ENCODE assay signal across 10 mouse cellular contexts in genomic region chr9:22136765-22137547, GRCm38 (mm10). TPM values are rescaled to one million over a fixed set of nuclear protein-coding genes. Genes with fewer than 3 reads are reported as not detected.
A peak's percentile ranks its signal among the peaks of the same experiment; 100 is the strongest.
DNase-seq lines count a peak whose midpoint lies in the region; ATAC-seq lines count a peak whose summit lies in the region.
"Had no signal": no experiment of that assay in that cellular context is flagged by ENCODE, and none has a peak within 500 bp of the region (broad histone marks: within the 10 kb centered on the region; RNA-seq: fewer than 3 reads in every experiment).

No protein-coding gene starts in this region.

- H3K9me3 ChIP-seq in hindbrain, embryonic 16.5 days (ENCODE audit: control insufficient read depth, low read length) = no peaks in the 10 kb centered on the region
- H3K9me3 ChIP-seq in neural tube, embryonic 14.5 days (ENCODE audit: control insufficient read depth, low read length) = no peaks in the 10 kb centered on the region

- ATAC-seq in hindbrain, embryonic 16.5 days = no peak
- peak; percentile 38; the same call in 1 of the 2 replicates for ATAC-seq in neural tube, embryonic 14.5 days (ENCODE audit: low read depth)

- peak; percentile 28 for DNase-seq in kidney, postnatal 10 days
- no peak for DNase-seq in kidney, adult 11 months
- peak; percentile 56 for DNase-seq in adrenal gland, adult 8-10 months
- DNase-seq in cerebellum, postnatal 25 days = no peak
- no peak for DNase-seq in testis, postnatal 10 days (ENCODE audit: low spot score)
- no peak for DNase-seq in lung, postnatal 10 days
- DNase-seq: lung, adult 18-20 months had no signal

- H3K27me3 ChIP-seq in hindbrain, embryonic 16.5 days (replicated peaks; ENCODE audit: control insufficient read depth, insufficient read depth, low read length) = peaks cover 9% of the 10 kb centered on the region
- peaks cover 3% of the 10 kb centered on the region; the same call in 1 of the 2 replicates for H3K27me3 ChIP-seq in neural tube, embryonic 14.5 days (ENCODE audit: control insufficient read depth, insufficient read depth, low read length)

- 13% methylated on average over 22 of the region's 23 CpGs for WGBS in hindbrain, embryonic 16.5 days
- 4% methylated on average over 23 of the region's 23 CpGs for WGBS in neural tube, embryonic 14.5 days

- no peak overlapping the region for H3K4me3 ChIP-seq in hindbrain, embryonic 16.5 days (ENCODE audit: low read length)
- no peak overlapping the region for H3K4me3 ChIP-seq in neural tube, embryonic 14.5 days (ENCODE audit: low read depth, low read length)

- no peaks in the 10 kb centered on the region for H3K36me3 ChIP-seq in hindbrain, embryonic 16.5 days (ENCODE audit: control insufficient read depth, insufficient read depth, low read length)
- H3K36me3 ChIP-seq in neural tube, embryonic 14.5 days (ENCODE audit: control insufficient read depth, insufficient read depth, low read length) = no peaks in the 10 kb centered on the region

- no peak overlapping the region for H3K27ac ChIP-seq in hindbrain, embryonic 16.5 days (ENCODE audit: low read depth, low read length)
- H3K27ac ChIP-seq in neural tube, embryonic 14.5 days (ENCODE audit: low read depth, low read length) = no peak overlapping the region

- H3K9ac ChIP-seq in hindbrain, embryonic 16.5 days (ENCODE audit: low read depth, low read length) = peak overlapping the region; percentile 22; the same call in 1 of the 2 replicates
- H3K9ac ChIP-seq in neural tube, embryonic 14.5 days (replicated peaks; ENCODE audit: low read depth, low read length) = no peak overlapping the region

- peaks cover 2% of the 10 kb centered on the region; the same call in 1 of the 2 replicates for H3K4me1 ChIP-seq in hindbrain, embryonic 16.5 days (ENCODE audit: control insufficient read depth, insufficient read depth, low read depth, low read length)
- H3K4me1 ChIP-seq in neural tube, embryonic 14.5 days (ENCODE audit: control insufficient read depth, insufficient read depth, low read length) = no peaks in the 10 kb centered on the region

- H3K4me2 ChIP-seq in hindbrain, embryonic 16.5 days (ENCODE audit: low read length) = no peak overlapping the region
- H3K4me2 ChIP-seq in neural tube, embryonic 14.5 days (ENCODE audit: low read depth, low read length) = no peak overlapping the region

RNA-seq across cellular contexts. Expression of gene Acp5, which starts 1.4 kb away (rescaled TPM):
- total RNA-seq in adrenal gland, adult 8-10 months (2022) = 10 to 100 TPM; 30.6 to 44.1 (median 36.6) TPM
- polyA plus RNA-seq in hindbrain, embryonic 16.5 days (2015; fragmentation: Nextera tagmentation; extraction: Ambion mirVana) = 0.49 and 1.5 TPM in 2 replicates
- polyA plus RNA-seq in neural tube, embryonic 14.5 days (2014; fragmentation: Nextera tagmentation; extraction: Ambion mirVana) = 0.26 and 0.40 TPM in 2 replicates

RNA-seq across cellular contexts. Expression of gene Pigyl, which starts 19.7 kb away (rescaled TPM):
- total RNA-seq in adrenal gland, adult 8-10 months (2022) = 10 to 100 TPM; 51.0 to 67.4 (median 59.4) TPM
- 89.8 and 97.6 TPM in 2 replicates for polyA plus RNA-seq in hindbrain, embryonic 16.5 days (2015; fragmentation: Nextera tagmentation; extraction: Ambion mirVana)
- polyA plus RNA-seq in neural tube, embryonic 14.5 days (2014; fragmentation: Nextera tagmentation; extraction: Ambion mirVana) = 91.8 and 99.3 TPM in 2 replicates

RNA-seq across cellular contexts. Expression of gene Elof1, which starts 20.0 kb away (rescaled TPM):
- total RNA-seq in adrenal gland, adult 8-10 months (2022) = 10 to 100 TPM; 71.9 to 83.9 (median 78.6) TPM
- 192 TPM in 2 replicates for polyA plus RNA-seq in hindbrain, embryonic 16.5 days (2015; fragmentation: Nextera tagmentation; extraction: Ambion mirVana)
- 177 and 196 TPM in 2 replicates for polyA plus RNA-seq in neural tube, embryonic 14.5 days (2014; fragmentation: Nextera tagmentation; extraction: Ambion mirVana)

RNA-seq across cellular contexts. Expression of gene Cnn1, which starts 37.9 kb away (rescaled TPM):
- 1 to 10 TPM in 3 of 4 experiments, under 1 TPM in 1; 0.89 to 2.8 (median 1.2) TPM for total RNA-seq in adrenal gland, adult 8-10 months (2022)
- 0.93 and 1.4 TPM in 2 replicates for polyA plus RNA-seq in hindbrain, embryonic 16.5 days (2015; fragmentation: Nextera tagmentation; extraction: Ambion mirVana)
- polyA plus RNA-seq in neural tube, embryonic 14.5 days (2014; fragmentation: Nextera tagmentation; extraction: Ambion mirVana) = 0.43 and 0.66 TPM in 2 replicates

RNA-seq across cellular contexts. Expression of gene Zfp872, which starts 50.9 kb away (rescaled TPM):
- total RNA-seq in adrenal gland, adult 8-10 months (2022) = 1 to 10 TPM; 3.0 to 7.2 (median 4.1) TPM
- polyA plus RNA-seq in hindbrain, embryonic 16.5 days (2015; fragmentation: Nextera tagmentation; extraction: Ambion mirVana) = 0.79 and 1.1 TPM in 2 replicates
- polyA plus RNA-seq in neural tube, embryonic 14.5 days (2014; fragmentation: Nextera tagmentation; extraction: Ambion mirVana) = 0.17 and 0.67 TPM in 2 replicates
- polyA plus RNA-seq: small intestine, adult 2 months had no signal

Comparison
In these comparisons a context has a peak if more than half of its experiments do, and no peak if none do; other contexts are left out.
1. DNase-seq: peak in kidney, postnatal 10 days (single experiment) and adrenal gland, adult 8-10 months (single experiment); none in kidney, adult 11 months (single experiment), cerebellum, postnatal 25 days (0 of 2), testis, postnatal 10 days (single experiment) and lung, postnatal 10 days (single experiment).